Mouse (Mus musculus) layer of hippocampus, postnatal 14 days (tissue): ENCODE measurements at regions not wholly inside any gene's neighbourhood (a gene's known extent, or its start where the extent isn't known, plus 50 kb on each side); places are given as distances from the start of the nearest gene placed in this dataset.

Source experiments
- DNase-seq, 2 experiments: peaks; one replicate each; pipeline ENCODE4 v3.0.0; 2021 to 2022; ENCODE audit warnings: low spot score in 2 of 2, mixed read lengths in 1 of 2

- DNase-seq, result peak in 1 of 2 experiments; percentile 20
These were observed 59.3 kb downstream of the Trap1a start for GRCm38 (mm10) chrX:139392777-139393176.

- DNase-seq, result peak; percentile 42 to 52
These were observed 63.5 kb upstream of the D330045A20Rik start for GRCm38 (mm10) chrX:139416701-139417100.

GRCm38 (mm10) chrX:139419867-139420266 lies 60.3 kb upstream of the D330045A20Rik start:
- DNase-seq, result no peak

- DNase-seq, result no peak
These were observed 55.9 kb upstream of the D330045A20Rik start for GRCm38 (mm10) chrX:139424307-139424706.
